Mouse (Mus musculus): ENCODE results near the gene Mt3. TPM values are rescaled to one million over a fixed set of nuclear protein-coding genes. Genes with fewer than 3 reads are reported as not detected.

Mt3 gene
- polyA plus RNA-seq, 1 experiment: 1,778 TPM

DNA sequence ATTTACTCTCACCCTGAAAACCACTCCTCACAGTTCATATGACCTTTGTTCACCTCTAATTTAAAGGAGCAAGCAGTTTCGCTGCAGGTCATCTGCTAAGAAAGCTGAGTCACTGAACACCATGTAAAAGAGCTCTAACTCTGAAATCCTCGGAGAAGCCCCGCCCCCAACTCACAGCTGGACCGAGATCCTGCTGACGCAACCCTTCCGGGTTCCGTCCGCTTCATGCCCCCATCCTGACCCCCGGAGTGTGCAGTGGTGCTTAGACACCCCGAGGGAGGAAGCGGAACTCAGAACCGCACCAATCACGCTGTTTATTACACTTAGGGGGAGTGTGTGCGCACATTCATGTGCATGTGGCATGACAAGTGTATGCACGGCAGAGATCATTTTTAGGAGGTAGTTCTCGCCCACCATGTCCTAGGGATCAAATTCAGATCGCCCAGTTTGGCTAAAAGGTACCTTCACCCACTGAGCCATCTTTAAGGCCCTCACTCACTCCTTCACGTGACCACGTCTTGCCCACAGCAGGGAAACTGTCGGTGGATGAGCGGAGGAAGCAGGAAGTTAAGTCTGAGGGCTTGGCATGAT is 38.8 kb downstream of the Mt3 start:
- Histone ChIP-seq H3K4me3 (ENCODE audit: insufficient read depth, low read length) (no peak overlapping the region), H3K4me1 (ENCODE audit: control insufficient read depth, insufficient read depth, low read length) (no peaks in the 10 kb centered on the region), H3K27ac (ENCODE audit: insufficient read depth, low read length) (no peak overlapping the region)
- no peak for TF ChIP-seq CTCF (IDR thresholded peaks at IDR 0.05; ENCODE audit: extremely low read depth, insufficient read depth, low read length)
- TF ChIP-seq POLR2A (IDR thresholded peaks at IDR 0.05; ENCODE audit: extremely low read depth, insufficient read depth, low read length): no peak

DNA sequence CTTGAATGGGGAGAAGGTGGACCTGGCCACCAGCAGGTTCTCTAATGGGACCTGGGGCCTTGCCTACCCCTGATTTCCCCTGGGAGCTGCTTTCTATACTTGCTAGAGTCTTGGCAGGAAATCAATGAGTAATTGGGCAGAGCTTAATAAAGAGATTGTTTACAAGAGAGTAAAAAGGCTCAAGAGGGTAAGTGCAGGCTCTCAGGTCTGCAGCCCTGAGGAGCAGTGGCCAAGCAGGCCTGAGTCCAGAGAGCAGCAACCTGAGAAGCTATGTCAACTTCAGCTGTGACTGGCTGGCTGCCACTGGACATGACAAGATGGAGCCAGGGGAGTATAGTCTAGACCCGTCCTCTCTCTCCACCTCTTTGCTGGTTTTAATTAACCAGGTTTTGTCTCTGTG is 40.5 kb downstream of the Mt3 start:
- Histone ChIP-seq H3K4me3 (ENCODE audit: insufficient read depth, low read length) (no peak overlapping the region), H3K27ac (ENCODE audit: insufficient read depth, low read length) (no peak overlapping the region), H3K4me1 (ENCODE audit: control insufficient read depth, insufficient read depth, low read length) (no peaks in the 10 kb centered on the region)
- TF ChIP-seq POLR2A (IDR thresholded peaks at IDR 0.05; ENCODE audit: extremely low read depth, insufficient read depth, low read length) (no peak), CTCF (IDR thresholded peaks at IDR 0.05; ENCODE audit: extremely low read depth, insufficient read depth, low read length) (no peak)

DNA sequence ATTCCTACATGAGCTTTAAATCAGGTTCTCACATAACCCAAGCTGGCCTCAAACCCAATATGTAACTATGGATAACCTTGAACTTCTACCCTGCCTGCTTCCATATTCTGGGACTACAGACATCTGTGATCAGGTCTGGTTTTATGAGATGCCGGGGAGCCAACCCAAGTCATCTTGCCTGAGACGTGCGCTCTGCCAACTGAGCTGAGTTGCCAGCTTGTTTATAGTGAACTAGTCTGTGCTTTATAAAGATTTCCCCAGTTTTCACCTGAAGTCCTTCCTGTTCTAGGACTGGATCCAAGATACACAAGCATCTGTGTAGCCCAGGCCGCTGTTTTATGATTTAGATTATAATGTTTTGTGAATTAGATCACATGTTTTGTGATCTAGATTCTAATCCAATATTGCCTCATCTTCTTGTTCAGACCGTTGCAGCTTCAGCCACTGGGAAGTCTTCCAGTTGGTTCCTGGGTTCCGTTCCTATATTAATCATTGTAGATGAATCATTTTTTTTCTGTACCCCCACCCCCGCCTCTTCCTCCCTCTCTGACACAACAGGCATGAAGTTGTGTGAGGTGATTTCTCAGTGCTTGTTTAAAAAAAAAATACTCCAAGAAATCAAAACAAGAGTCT is 42.3 kb downstream of the Mt3 start:
- Histone ChIP-seq H3K4me1 (ENCODE audit: control insufficient read depth, insufficient read depth, low read length) (no peaks in the 10 kb centered on the region), H3K27ac (ENCODE audit: insufficient read depth, low read length) (no peak overlapping the region), H3K4me3 (ENCODE audit: insufficient read depth, low read length) (no peak overlapping the region)
- no peak for TF ChIP-seq POLR2A (IDR thresholded peaks at IDR 0.05; ENCODE audit: extremely low read depth, insufficient read depth, low read length)
- no peak for TF ChIP-seq CTCF (IDR thresholded peaks at IDR 0.05; ENCODE audit: extremely low read depth, insufficient read depth, low read length)

DNA sequence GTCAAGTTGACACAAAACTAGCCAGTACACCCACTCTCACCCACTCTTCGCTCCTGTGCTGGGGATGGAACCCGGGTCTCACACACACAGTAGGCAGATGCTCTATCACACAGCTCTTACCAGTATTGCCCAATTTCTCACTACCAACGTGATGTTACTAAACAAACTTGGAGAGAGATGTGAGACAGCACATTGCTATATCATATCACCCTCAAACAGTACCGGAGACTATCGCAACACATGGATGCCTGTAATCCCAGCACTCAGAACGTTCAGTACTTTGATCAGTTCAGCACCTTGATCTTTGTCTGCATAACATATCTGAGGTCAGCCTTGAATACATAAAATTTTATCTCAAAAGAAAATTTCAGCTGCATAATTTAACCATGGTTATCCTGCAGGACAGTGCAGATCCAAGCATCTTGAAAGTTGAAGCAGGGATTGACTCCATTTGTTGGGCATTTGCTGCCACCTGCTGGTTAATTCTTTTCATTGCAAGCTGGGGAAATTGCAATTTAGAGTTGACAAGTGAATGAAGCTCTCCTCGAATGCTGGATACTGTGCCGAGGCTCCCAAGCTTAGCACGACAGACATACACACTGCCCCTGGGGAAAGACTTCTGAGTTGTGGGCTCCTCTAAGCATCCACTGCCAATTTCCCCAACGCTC is 46.9 kb downstream of the Mt3 start:
- TF ChIP-seq CTCF (IDR thresholded peaks at IDR 0.05; ENCODE audit: extremely low read depth, insufficient read depth, low read length) (peak; percentile 84; the same call in 1 of the 2 replicates), POLR2A (IDR thresholded peaks at IDR 0.05; ENCODE audit: extremely low read depth, insufficient read depth, low read length) (no peak)
- no peaks in the 10 kb centered on the region for H3K4me1 ChIP-seq (ENCODE audit: control insufficient read depth, insufficient read depth, low read length)
- H3K27ac ChIP-seq (ENCODE audit: insufficient read depth, low read length): no peak overlapping the region
- no peak overlapping the region for H3K4me3 ChIP-seq (ENCODE audit: insufficient read depth, low read length)

Other genes with a start within 250 kb of the Mt3 start
- gene Amfr, start 139.8 kb upstream of the Mt3 start, polyA plus RNA-seq (2012; rRNA removed): 110 and 115 TPM in 2 replicates
- 31.1 and 32.1 TPM in 2 replicates for gene Nudt21, start 115.6 kb upstream of the Mt3 start, polyA plus RNA-seq (2012; rRNA removed)
- 61.4 and 65.9 TPM in 2 replicates for gene Ogfod1, start 115.4 kb upstream of the Mt3 start, polyA plus RNA-seq (2012; rRNA removed)
- gene Bbs2, start 53.7 kb upstream of the Mt3 start, polyA plus RNA-seq (2012; rRNA removed): 67.3 and 72.9 TPM in 2 replicates
- gene Mt4, start 15.4 kb upstream of the Mt3 start, polyA plus RNA-seq (2012; rRNA removed): not detected in 2 replicates
- gene Mt2, start 20.1 kb downstream of the Mt3 start, polyA plus RNA-seq (2012; rRNA removed): 559 and 591 TPM in 2 replicates
- gene Mt1, start 26.5 kb downstream of the Mt3 start, polyA plus RNA-seq (2012; rRNA removed): 1,137 and 1,412 TPM in 2 replicates
- 26.5 and 27.2 TPM in 2 replicates for gene Nup93, start 62.0 kb downstream of the Mt3 start, polyA plus RNA-seq (2012; rRNA removed)
- 0.66 and 1.0 TPM in 2 replicates for gene Slc12a3, start 176.6 kb downstream of the Mt3 start, polyA plus RNA-seq (2012; rRNA removed)
- gene Herpud1, start 233.8 kb downstream of the Mt3 start, polyA plus RNA-seq (2012; rRNA removed): 90.6 and 97.8 TPM in 2 replicates

Data from cortical plate, adult 2 months (tissue).